In the genomic region with DNA sequence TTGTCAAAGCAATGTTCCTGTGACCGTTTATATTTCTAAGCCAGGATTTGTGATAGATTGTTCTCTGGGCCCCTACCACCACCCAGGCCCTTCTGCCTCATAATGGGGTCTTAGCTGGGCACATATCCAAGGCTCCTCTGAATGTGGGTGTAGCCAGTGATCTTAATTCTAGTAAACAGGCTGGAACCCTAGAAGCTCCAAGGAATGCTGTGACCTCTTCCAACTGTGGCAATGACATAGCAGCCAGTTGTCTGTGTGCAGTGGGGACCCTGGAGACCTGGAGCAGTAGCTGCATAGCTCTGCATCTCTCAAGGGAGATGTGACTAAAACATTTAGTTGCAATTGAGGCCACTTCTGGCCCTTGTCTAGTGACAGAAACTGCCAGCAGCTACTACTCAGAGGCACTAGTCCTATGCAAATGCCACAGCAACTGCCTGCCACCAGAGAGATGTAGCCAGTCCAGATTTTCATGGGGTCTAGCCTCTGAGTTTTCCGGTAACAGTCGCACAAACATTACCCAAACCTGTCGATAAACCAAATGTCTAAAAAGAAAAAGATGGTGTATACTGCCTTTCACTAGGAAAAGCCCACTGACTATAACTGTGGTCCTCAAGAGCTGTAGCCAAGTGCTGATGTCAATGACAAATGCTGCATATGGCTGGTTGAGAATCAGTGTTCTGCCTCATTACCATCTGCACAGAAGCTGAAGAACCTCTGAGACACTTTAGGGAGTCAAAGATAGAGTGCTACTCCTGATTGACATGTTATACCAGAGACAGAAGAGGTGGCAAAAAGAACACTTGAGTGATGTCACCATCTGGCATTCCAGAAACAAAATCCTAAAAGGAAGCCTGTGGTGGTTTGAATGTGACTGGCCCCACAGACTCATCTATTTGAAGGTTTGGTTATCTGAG, we compare ENCODE assay signal across 14 mouse cellular contexts.
DNase-seq lines count a peak whose midpoint lies in the region; ATAC-seq and TF ChIP-seq lines count a peak whose summit lies in the region.
"Had no signal": no experiment of that assay in that cellular context is flagged by ENCODE, and none has a peak within 500 bp of the region (broad histone marks: within the 10 kb centered on the region; RNA-seq: fewer than 3 reads in every experiment).

No protein-coding gene starts in this region.

- peak overlapping the region; percentile 46; the same call in 1 of the 2 replicates for H3K27ac ChIP-seq in gastrocnemius, adult 2 months
- H3K27ac ChIP-seq in lung, embryonic 14.5 days (ENCODE audit: low read depth): peak overlapping the region; percentile 42; the same call in 1 of the 2 replicates
- peak overlapping the region; percentile 99 for H3K27ac ChIP-seq in forebrain, embryonic 13.5 days
- H3K27ac ChIP-seq in midbrain, embryonic 13.5 days: peak overlapping the region; percentile 93
- H3K27ac ChIP-seq: liver, embryonic 15.5 days had no signal

- WGBS in lung, embryonic 14.5 days: 73% methylated on average over 4 of the region's 4 CpGs
- 57% methylated on average over 4 of the region's 4 CpGs for WGBS in forebrain, embryonic 13.5 days
- WGBS in midbrain, embryonic 13.5 days: 80% methylated on average over 4 of the region's 4 CpGs

- no peak for TF ChIP-seq CTCF in gastrocnemius, adult 2 months (IDR thresholded peaks at IDR 0.05)
- TF ChIP-seq CTCF in lung, embryonic 14.5 days (IDR thresholded peaks at IDR 0.05; ENCODE audit: low read depth): no peak

- H3K36me3 ChIP-seq in lung, embryonic 14.5 days (ENCODE audit: insufficient read depth): no peaks in the 10 kb centered on the region
- H3K36me3 ChIP-seq in forebrain, embryonic 13.5 days (ENCODE audit: poor library complexity, severe bottlenecking): no peaks in the 10 kb centered on the region
- H3K36me3 ChIP-seq in midbrain, embryonic 13.5 days: no peaks in the 10 kb centered on the region
- H3K36me3 ChIP-seq: liver, embryonic 15.5 days had no signal

- H3K4me3 ChIP-seq in gastrocnemius, adult 2 months: no peak overlapping the region
- no peak overlapping the region for H3K4me3 ChIP-seq in lung, embryonic 14.5 days (ENCODE audit: low read depth, low read length)
- no peak overlapping the region for H3K4me3 ChIP-seq in forebrain, embryonic 13.5 days
- H3K4me3 ChIP-seq in midbrain, embryonic 13.5 days (replicated peaks): no peak overlapping the region
- H3K4me3 ChIP-seq: liver, embryonic 15.5 days; myocyte had no signal

- peak; percentile 60; the same call in 1 of the 2 replicates for ATAC-seq in lung, embryonic 14.5 days (ENCODE audit: insufficient read depth)
- no peak for ATAC-seq in forebrain, embryonic 13.5 days
- no peak for ATAC-seq in midbrain, embryonic 13.5 days

- no peaks in the 10 kb centered on the region for H3K27me3 ChIP-seq in lung, embryonic 14.5 days (ENCODE audit: insufficient read depth, low read length)
- no peaks in the 10 kb centered on the region for H3K27me3 ChIP-seq in forebrain, embryonic 13.5 days
- no peaks in the 10 kb centered on the region for H3K27me3 ChIP-seq in midbrain, embryonic 13.5 days
- H3K27me3 ChIP-seq: liver, embryonic 15.5 days had no signal

- no peak overlapping the region for H3K4me2 ChIP-seq in lung, embryonic 14.5 days
- peak overlapping the region; percentile 39 for H3K4me2 ChIP-seq in forebrain, embryonic 13.5 days
- no peak overlapping the region for H3K4me2 ChIP-seq in midbrain, embryonic 13.5 days (replicated peaks)
- H3K4me2 ChIP-seq: liver, embryonic 15.5 days had no signal

- no peak for DNase-seq in gastrocnemius, adult 2 months
- DNase-seq in gastrocnemius, postnatal 10 days: no peak
- peak; percentile 42 for DNase-seq in lung, embryonic 14.5 days
- no peak for DNase-seq in lung, postnatal 4 days
- DNase-seq in gastrocnemius, postnatal 36 days: no peak
- DNase-seq in adrenal gland, postnatal 25 days: no peak
- DNase-seq: B cell, adult 2 months; kidney, adult 8-10 months; layer of hippocampus, postnatal 36 days; thymus, adult 2 months had no signal

- no peak overlapping the region for H3K9ac ChIP-seq in lung, embryonic 14.5 days
- H3K9ac ChIP-seq in forebrain, embryonic 13.5 days: no peak overlapping the region
- H3K9ac ChIP-seq in midbrain, embryonic 13.5 days (replicated peaks): no peak overlapping the region
- H3K9ac ChIP-seq: liver, embryonic 15.5 days had no signal

- H3K4me1 ChIP-seq in lung, embryonic 14.5 days (ENCODE audit: insufficient read depth): peaks cover 11% of the 10 kb centered on the region
- H3K4me1 ChIP-seq in forebrain, embryonic 13.5 days: peaks cover 96% of the 10 kb centered on the region
- H3K4me1 ChIP-seq in midbrain, embryonic 13.5 days (replicated peaks): peaks cover 91% of the 10 kb centered on the region

- H3K9me3 ChIP-seq in lung, embryonic 14.5 days (ENCODE audit: low read depth, low read length): no peaks in the 10 kb centered on the region
- no peaks in the 10 kb centered on the region for H3K9me3 ChIP-seq in forebrain, embryonic 13.5 days (replicated peaks)
- H3K9me3 ChIP-seq in midbrain, embryonic 13.5 days: no peaks in the 10 kb centered on the region
- H3K9me3 ChIP-seq: liver, embryonic 15.5 days had no signal

- intact Hi-C loops in gastrocnemius, adult 2 months (cut with DNase I): no loop called here
- intact Hi-C loops in gastrocnemius, postnatal 36 days (cut with DNase I): no loop called here

Comparison
In these comparisons a context has a peak if more than half of its experiments do, and no peak if none do; other contexts are left out.
1. H3K27ac ChIP-seq: peak in every context shown above with its lines; median percentile 99 in forebrain, embryonic 13.5 days; 93 in midbrain, embryonic 13.5 days; 46 in gastrocnemius, adult 2 months; 42 in lung, embryonic 14.5 days.